Mouse (Mus musculus): ENCODE data around the gene Smad6.

GRCm38 (mm10) chr9:63970388-63970787, 51.5 kb downstream of the Smad6 start:
- TF ChIP-seq CTCF (IDR thresholded peaks at IDR 0.05; ENCODE audit: control insufficient read depth, insufficient read depth, insufficient replicate concordance, low read depth, low read length) = no peak
- TF ChIP-seq POLR2A (IDR thresholded peaks at IDR 0.05; ENCODE audit: control insufficient read depth, low read depth, low read length) = no peak

Measured in testis, adult 2 months (tissue).